Mouse (Mus musculus) neural tube, embryonic 13.5 days (tissue): ENCODE results near the gene Tenm2. TPM values are rescaled to one million over a fixed set of nuclear protein-coding genes. Genes with fewer than 3 reads are reported as not detected.

Source experiments
- ATAC-seq: fragments of 200-750 bp; cut with Nextera tagmentation; 2 replicates; pipeline ENCODE4 v1.8.0; 2017; ENCODE audit warnings: low read depth, mild to moderate bottlenecking, moderate TSS enrichment, moderate library complexity
- H3K27ac ChIP-seq: fragments of 300-500 bp; sonication (generic); replicated peaks from 2 replicates; pipeline ENCODE4 v1.5.1; 2015; ENCODE audit warnings: moderate library complexity, mild to moderate bottlenecking, inconsistent platforms
- H3K27me3 ChIP-seq: fragments of 300-500 bp; sonication (generic); 2 replicates; pipeline ENCODE4 v1.6.1; 2015; ENCODE audit warnings: mild to moderate bottlenecking, inconsistent platforms
- H3K36me3 ChIP-seq: fragments of 300-500 bp; sonication (generic); 2 replicates; pipeline ENCODE4 v1.6.1; 2015; ENCODE audit warnings: mild to moderate bottlenecking, inconsistent platforms
- H3K4me1 ChIP-seq: fragments of 300-500 bp; sonication (generic); replicated peaks from 2 replicates; pipeline ENCODE4 v1.6.1; 2015; ENCODE audit warnings: inconsistent platforms
- H3K4me2 ChIP-seq: fragments of 300-500 bp; sonication (generic); 2 replicates; pipeline ENCODE4 v1.6.1; 2015; ENCODE audit warnings: inconsistent platforms, mild to moderate bottlenecking, moderate library complexity
- H3K4me3 ChIP-seq: fragments of 300-500 bp; sonication (generic); 2 replicates; pipeline ENCODE4 v1.5.1; 2015; ENCODE audit warnings: mild to moderate bottlenecking, inconsistent platforms
- H3K9ac ChIP-seq: fragments of 300-500 bp; sonication (generic); 2 replicates; pipeline ENCODE4 v1.6.1; 2015; ENCODE audit warnings: moderate library complexity, mild to moderate bottlenecking, inconsistent platforms
- H3K9me3 ChIP-seq: fragments of 300-500 bp; sonication (generic); 2 replicates; pipeline ENCODE4 v1.6.1; 2016; ENCODE audit warnings: inconsistent platforms
- WGBS: fragments of 180-500 bp; shearing (Covaris S2); methylation state at CpG from one replicate; pipeline ENCODE4 v1.1.7; 2015; 5-methylcytosine and 5-hydroxymethylcytosine counted together
- polyA plus RNA-seq: library from polyadenylated mRNA; unstranded; fragments of >200 nt; fragmentation: Nextera tagmentation; extraction: Ambion mirVana; gene quantifications from 2 replicates; pipeline ENCODE4 v1.2.1, GENCODE M21; 2015

The Tenm2 gene
- polyA plus RNA-seq, 1 experiment from 2014 or later = 14.2 TPM

- ATAC-seq = no peak
- no peaks in the 10 kb centered on the region for H3K36me3 ChIP-seq
- no peaks in the 10 kb centered on the region for H3K4me1 ChIP-seq
- whole genome bisulfite sequencing = 78% methylated on average over 5 of the region's 5 CpGs
- H3K27ac ChIP-seq = no peak overlapping the region
- H3K4me2 ChIP-seq = no peak overlapping the region
- no peak overlapping the region for H3K4me3 ChIP-seq
- H3K9ac ChIP-seq = no peak overlapping the region
- H3K27me3 ChIP-seq = no peaks in the 10 kb centered on the region
- H3K9me3 ChIP-seq = no peaks in the 10 kb centered on the region
These were observed 277.7 kb downstream of the Tenm2 start for GRCm38 (mm10) chr11:36958102-36958501.

- H3K4me1 ChIP-seq = 0 out of 2 replicates have a peak, but pooled peaks cover 3% of the 10 kb centered on the region
- H3K27ac ChIP-seq = no peak overlapping the region
- H3K4me3 ChIP-seq = no peak overlapping the region
- H3K4me2 ChIP-seq = no peak overlapping the region
- H3K36me3 ChIP-seq = no peaks in the 10 kb centered on the region
- 74% methylated on average over 6 of the region's 6 CpGs for whole genome bisulfite sequencing
- no peak for ATAC-seq
- H3K9ac ChIP-seq = no peak overlapping the region
- H3K27me3 ChIP-seq = no peaks in the 10 kb centered on the region
- H3K9me3 ChIP-seq = no peaks in the 10 kb centered on the region
These were observed 294.3 kb downstream of the Tenm2 start for GRCm38 (mm10) chr11:36941429-36941828.

- Histone ChIP-seq H3K9me3 (no peaks in the 10 kb centered on the region), H3K4me2 (no peak overlapping the region), H3K36me3 (no peaks in the 10 kb centered on the region), H3K4me3 (no peak overlapping the region), H3K27me3 (no peaks in the 10 kb centered on the region), H3K9ac (no peak overlapping the region), H3K27ac (no peak overlapping the region), H3K4me1 (0 out of 2 replicates have a peak, but pooled peaks cover 3% of the 10 kb centered on the region)
- 29% methylated on average over 7 of the region's 7 CpGs for WGBS
- ATAC-seq = no peak
These were observed 295.1 kb downstream of the Tenm2 start for GRCm38 (mm10) chr11:36940557-36941110.

- no peaks in the 10 kb centered on the region for H3K27me3 ChIP-seq
- H3K4me1 ChIP-seq = no peaks in the 10 kb centered on the region
- H3K4me2 ChIP-seq = no peak overlapping the region
- no peaks in the 10 kb centered on the region for H3K9me3 ChIP-seq
- H3K27ac ChIP-seq = no peak overlapping the region
- H3K9ac ChIP-seq = no peak overlapping the region
- 70% methylated on average over 5 of the region's 5 CpGs for WGBS
- no peaks in the 10 kb centered on the region for H3K36me3 ChIP-seq
- no peak for ATAC-seq
- H3K4me3 ChIP-seq = no peak overlapping the region
These were observed 305.9 kb downstream of the Tenm2 start for GRCm38 (mm10) chr11:36929817-36930216.

- 69% methylated on average over 9 of the region's 9 CpGs for WGBS
- Histone ChIP-seq H3K4me3 (no peak overlapping the region), H3K9me3 (no peaks in the 10 kb centered on the region), H3K36me3 (no peaks in the 10 kb centered on the region), H3K4me1 (no peaks in the 10 kb centered on the region), H3K27ac (no peak overlapping the region), H3K4me2 (no peak overlapping the region), H3K27me3 (no peaks in the 10 kb centered on the region), H3K9ac (no peak overlapping the region)
- no peak for ATAC-seq
These were observed 308.9 kb downstream of the Tenm2 start for GRCm38 (mm10) chr11:36926705-36927406.

GRCm38 (mm10) chr11:36919301-36919700 is 316.5 kb downstream of the Tenm2 start:
- H3K4me2 ChIP-seq = no peak overlapping the region
- 85% methylated on average over 6 of the region's 6 CpGs for WGBS

GRCm38 (mm10) chr11:36911406-36911805 is 324.4 kb downstream of the Tenm2 start:
- H3K4me1 ChIP-seq = no peaks in the 10 kb centered on the region
- 77% methylated on average over 4 of the region's 4 CpGs for WGBS
- no peak overlapping the region for H3K9ac ChIP-seq
- H3K27ac ChIP-seq = no peak overlapping the region
- no peak overlapping the region for H3K4me3 ChIP-seq
- no peak overlapping the region for H3K4me2 ChIP-seq
- no peaks in the 10 kb centered on the region for H3K27me3 ChIP-seq
- no peaks in the 10 kb centered on the region for H3K9me3 ChIP-seq
- no peaks in the 10 kb centered on the region for H3K36me3 ChIP-seq
- ATAC-seq = no peak

More at GRCm38 (mm10) chr11:36919301-36919700, 316.5 kb downstream of the Tenm2 start:
- Histone ChIP-seq H3K9ac (no peak overlapping the region), H3K27ac (no peak overlapping the region), H3K4me1 (no peaks in the 10 kb centered on the region), H3K9me3 (no peaks in the 10 kb centered on the region), H3K4me3 (no peak overlapping the region), H3K27me3 (no peaks in the 10 kb centered on the region), H3K36me3 (no peaks in the 10 kb centered on the region)
- no peak for ATAC-seq

GRCm38 (mm10) chr11:36909036-36909435 is 326.7 kb downstream of the Tenm2 start:
- no peak for ATAC-seq
- H3K4me3 ChIP-seq = no peak overlapping the region
- H3K27me3 ChIP-seq = no peaks in the 10 kb centered on the region
- H3K36me3 ChIP-seq = no peaks in the 10 kb centered on the region
- 88% methylated on average over 1 of the region's 1 CpGs for whole genome bisulfite sequencing
- H3K4me2 ChIP-seq = no peak overlapping the region
- H3K27ac ChIP-seq = no peak overlapping the region
- H3K9me3 ChIP-seq = no peaks in the 10 kb centered on the region
- H3K9ac ChIP-seq = no peak overlapping the region
- no peaks in the 10 kb centered on the region for H3K4me1 ChIP-seq

- H3K4me1 ChIP-seq = no peaks in the 10 kb centered on the region
- H3K27me3 ChIP-seq = no peaks in the 10 kb centered on the region
- WGBS = 6% methylated on average over 2 of the region's 2 CpGs
- no peak overlapping the region for H3K4me3 ChIP-seq
- no peaks in the 10 kb centered on the region for H3K36me3 ChIP-seq
- no peak overlapping the region for H3K27ac ChIP-seq
- no peak for ATAC-seq
- no peak overlapping the region for H3K9ac ChIP-seq
- no peak overlapping the region for H3K4me2 ChIP-seq
- H3K9me3 ChIP-seq = peaks cover 3% of the 10 kb centered on the region; the same call in 1 of the 2 replicates
These were observed 333.5 kb downstream of the Tenm2 start for GRCm38 (mm10) chr11:36902302-36902701.

GRCm38 (mm10) chr11:36893061-36893460 is 342.7 kb downstream of the Tenm2 start:
- H3K9me3 ChIP-seq = no peaks in the 10 kb centered on the region
- WGBS = 84% methylated on average over 3 of the region's 3 CpGs
- H3K36me3 ChIP-seq = no peaks in the 10 kb centered on the region
- no peak overlapping the region for H3K27ac ChIP-seq
- H3K4me3 ChIP-seq = no peak overlapping the region
- no peak overlapping the region for H3K9ac ChIP-seq
- peaks cover 11% of the 10 kb centered on the region for H3K4me1 ChIP-seq
- ATAC-seq = no peak
- peaks cover 7% of the 10 kb centered on the region; the same call in 1 of the 2 replicates for H3K27me3 ChIP-seq
- H3K4me2 ChIP-seq = no peak overlapping the region

GRCm38 (mm10) chr11:36891106-36891505 is 344.7 kb downstream of the Tenm2 start:
- H3K27ac ChIP-seq = no peak overlapping the region
- no peak overlapping the region for H3K4me3 ChIP-seq
- 22% methylated on average over 3 of the region's 3 CpGs for WGBS
- peak; percentile 82 for ATAC-seq
- H3K4me2 ChIP-seq = no peak overlapping the region
- H3K9ac ChIP-seq = no peak overlapping the region
- no peaks in the 10 kb centered on the region for H3K9me3 ChIP-seq
- H3K36me3 ChIP-seq = no peaks in the 10 kb centered on the region
- peaks cover 11% of the 10 kb centered on the region for H3K4me1 ChIP-seq
- peaks cover 7% of the 10 kb centered on the region; the same call in 1 of the 2 replicates for H3K27me3 ChIP-seq

GRCm38 (mm10) chr11:36887490-36887889 is 348.3 kb downstream of the Tenm2 start:
- ATAC-seq = no peak
- 73% methylated on average over 7 of the region's 7 CpGs for WGBS

More at GRCm38 (mm10) chr11:36887490-36887889, 348.3 kb downstream of the Tenm2 start:
- Histone ChIP-seq H3K9me3 (no peaks in the 10 kb centered on the region), H3K36me3 (no peaks in the 10 kb centered on the region), H3K4me1 (peaks cover 11% of the 10 kb centered on the region), H3K9ac (no peak overlapping the region), H3K27ac (no peak overlapping the region), H3K27me3 (no peaks in the 10 kb centered on the region; the same call in 1 of the 2 replicates), H3K4me3 (no peak overlapping the region), H3K4me2 (no peak overlapping the region)
